Mouse (Mus musculus) adrenal gland, adult 8-10 months (tissue): ENCODE results near the gene Pakap. TPM values are rescaled to one million over a fixed set of nuclear protein-coding genes. Genes with fewer than 3 reads are reported as not detected.
"Not testable (repeated sequence)": the region's sequence is repeated elsewhere in the genome, so short reads cannot be mapped to it uniquely, and the experiment has no call there.

ENCODE experiments used
- DNase-seq: peaks from one replicate; pipeline ENCODE4 v3.0.0; 2022
- total RNA-seq, 4 experiments: library from RNA; stranded (reverse); gene quantifications; 2 replicates each; pipeline ENCODE4 v1.2.4; 2022

Pakap gene
- total RNA-seq, 4 experiments from 2014 or later, result 35.3 to 97.4 (median 63.1) TPM

DNA sequence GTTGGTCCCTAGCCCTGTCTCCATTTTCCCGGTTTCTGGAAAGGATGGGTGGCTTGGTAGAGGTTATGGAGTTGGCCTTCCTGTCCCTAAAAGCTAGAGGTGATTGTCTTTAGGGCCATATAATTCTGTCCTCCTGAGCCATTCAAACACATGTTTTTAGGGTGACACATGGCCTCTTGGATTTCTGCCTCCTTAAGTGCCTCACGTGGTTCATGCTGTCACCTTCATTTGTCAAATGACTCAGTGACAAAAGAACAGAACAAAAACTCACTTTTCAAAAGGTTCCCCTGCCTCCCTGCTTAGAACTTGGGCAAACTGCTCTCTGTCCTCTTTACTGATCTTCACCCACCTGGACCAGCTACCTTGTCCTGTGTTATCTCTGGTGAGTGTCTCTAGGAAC is 317.2 kb downstream of the Pakap start:
- peak; percentile 49 for DNase-seq

DNA sequence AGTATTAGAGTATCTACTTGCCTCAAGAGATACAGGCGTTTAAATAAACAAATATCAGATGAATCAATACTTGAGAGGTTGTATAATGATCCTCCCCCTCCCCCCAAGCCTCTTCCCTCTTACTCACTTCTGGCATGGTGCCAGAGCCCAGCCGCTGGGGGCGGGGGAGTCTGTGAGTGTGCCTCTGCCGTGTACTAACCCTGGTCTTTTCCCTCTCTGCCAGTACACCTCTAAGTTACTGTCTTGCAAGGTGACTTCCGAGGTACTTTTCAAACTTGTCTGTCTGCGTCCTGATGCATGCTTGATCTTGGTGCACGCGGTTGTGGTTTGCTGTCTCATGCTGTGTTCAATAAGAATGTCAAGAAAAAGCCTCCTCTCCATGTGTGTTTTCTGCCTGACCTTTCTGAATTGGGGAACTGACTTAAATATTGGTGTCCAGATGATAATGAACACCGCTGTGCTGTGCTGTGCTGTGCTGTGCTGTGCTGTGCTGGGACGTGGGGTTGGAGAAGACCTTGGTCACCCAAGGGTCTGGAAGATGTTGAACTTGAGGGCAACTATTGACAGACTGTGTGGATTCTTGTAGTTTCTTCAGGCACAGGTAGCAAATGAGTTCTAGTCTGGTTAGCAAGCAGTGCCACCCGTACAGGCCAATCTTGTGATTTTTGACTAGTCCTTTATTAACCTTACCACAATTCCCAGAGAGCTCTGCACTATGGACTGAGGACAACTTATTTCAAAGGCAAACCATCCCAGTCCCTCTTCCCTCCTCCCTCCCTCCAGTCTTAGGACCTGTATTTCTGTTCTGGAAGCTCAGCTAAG is 318.3 kb downstream of the Pakap start:
- DNase-seq, result peak; percentile 71

- DNase-seq, result no peak
Observed at GRCm38 (mm10) chr4:57886888-57887230, 318.9 kb downstream of the Pakap start.

GRCm38 (mm10) chr4:57888246-57888645 is 320.3 kb downstream of the Pakap start:
- no peak for DNase-seq

- DNase-seq, result not testable (repeated sequence)
Observed at GRCm38 (mm10) chr4:57888978-57889377, 321.0 kb downstream of the Pakap start.

- no peak for DNase-seq
Observed at GRCm38 (mm10) chr4:57889773-57890172, 321.8 kb downstream of the Pakap start.

DNA sequence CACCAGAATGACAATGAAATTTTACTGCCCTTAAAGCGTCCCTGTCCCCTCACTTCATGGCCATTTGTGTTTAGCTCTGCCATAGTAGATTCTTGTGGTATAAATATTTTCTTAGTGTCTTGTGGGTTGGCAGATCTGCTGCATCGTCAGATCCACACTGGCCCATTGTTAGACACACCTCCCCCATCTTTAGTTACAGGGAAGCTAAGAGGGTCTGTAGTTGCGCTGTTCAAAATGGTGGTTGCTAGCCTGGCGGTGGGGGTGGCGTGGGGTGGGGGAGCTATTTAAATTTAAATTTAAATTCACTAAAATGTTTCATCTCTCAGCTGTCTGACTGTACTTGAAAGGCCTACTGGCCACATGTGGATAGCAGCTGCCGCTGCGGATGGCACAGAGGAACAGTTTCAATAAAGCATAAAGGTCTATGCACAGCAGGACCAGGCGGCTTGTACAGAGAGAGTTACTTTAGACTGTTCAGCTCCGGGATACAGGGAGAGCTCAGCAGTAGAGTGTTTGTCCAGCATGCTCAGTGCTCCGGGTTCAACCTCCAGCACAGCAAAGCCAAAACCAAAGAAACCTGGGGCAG is 324.1 kb downstream of the Pakap start:
- DNase-seq, result no peak

GRCm38 (mm10) chr4:57895140-57895539 is 327.2 kb downstream of the Pakap start:
- DNase-seq, result no peak

- no peak for DNase-seq
Observed at GRCm38 (mm10) chr4:57895902-57896301, 327.9 kb downstream of the Pakap start.

DNA sequence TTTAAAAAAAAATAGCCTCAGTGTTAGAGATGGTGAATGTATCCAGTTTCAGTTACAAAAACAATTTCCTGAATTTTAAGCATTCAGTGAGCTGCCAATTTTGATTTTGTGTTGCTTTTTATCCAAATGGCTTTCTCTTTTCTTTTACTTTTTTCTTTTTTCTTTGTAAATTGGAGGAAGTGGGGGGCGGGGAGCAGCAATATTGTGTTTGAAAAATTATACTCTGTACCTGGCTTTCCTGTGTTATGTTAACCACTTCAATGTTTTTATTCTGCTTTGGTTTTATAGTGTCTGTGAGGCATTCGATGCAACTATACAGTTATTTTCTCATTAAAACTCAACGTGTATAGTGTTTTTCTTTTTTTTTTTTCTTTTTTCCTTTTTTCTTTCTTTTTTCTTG is 328.7 kb downstream of the Pakap start:
- no peak for DNase-seq

- no peak for DNase-seq
Observed at GRCm38 (mm10) chr4:57901210-57901609, 333.2 kb downstream of the Pakap start.

GRCm38 (mm10) chr4:57902619-57903018 is 334.6 kb downstream of the Pakap start:
- no peak for DNase-seq

DNA sequence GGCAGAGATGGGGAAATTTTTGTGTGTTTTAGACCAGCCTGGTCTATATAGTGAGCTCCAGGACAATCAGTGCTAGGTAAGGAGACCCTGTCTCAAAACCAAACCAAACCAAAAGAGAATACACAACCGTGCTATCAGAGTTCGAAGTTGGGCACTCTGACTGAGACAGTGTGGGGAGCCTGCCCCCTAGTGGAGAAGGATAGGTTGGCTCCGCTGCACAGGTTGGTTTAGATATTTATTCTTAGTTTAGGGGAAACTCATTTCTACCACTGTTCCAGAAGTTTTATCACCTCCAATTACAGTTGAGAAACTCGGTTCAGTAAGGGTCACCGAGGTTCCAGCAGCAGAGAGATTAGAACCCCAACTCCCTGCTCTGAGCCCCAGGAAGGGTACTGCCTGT is 336.2 kb downstream of the Pakap start:
- DNase-seq, result no peak

DNA sequence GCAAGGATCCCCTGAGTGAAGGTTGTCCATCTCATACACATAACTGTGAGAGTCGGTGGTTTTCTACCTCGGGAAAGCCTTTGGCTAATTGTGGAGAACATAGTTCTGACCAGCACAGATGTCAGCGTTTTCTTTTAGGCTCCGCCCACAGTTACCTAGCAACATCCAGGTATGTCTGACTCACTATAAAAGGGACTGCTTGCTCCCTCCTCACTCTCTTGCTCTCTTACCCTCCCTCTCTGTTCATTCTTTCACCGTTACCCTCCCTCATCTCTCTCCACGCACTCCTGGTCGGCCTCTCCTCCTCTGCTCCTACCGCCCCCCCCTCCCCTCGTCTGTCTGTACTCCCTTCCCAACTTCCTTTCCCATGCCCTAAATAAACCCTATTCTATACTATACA is 336.7 kb downstream of the Pakap start:
- no peak for DNase-seq

- DNase-seq, result no peak
Observed at GRCm38 (mm10) chr4:57906708-57907107, 338.7 kb downstream of the Pakap start.

GRCm38 (mm10) chr4:57908860-57909259 is 340.9 kb downstream of the Pakap start:
- DNase-seq, result no peak

GRCm38 (mm10) chr4:57913021-57913420 is 345.0 kb downstream of the Pakap start:
- DNase-seq, result no peak

DNA sequence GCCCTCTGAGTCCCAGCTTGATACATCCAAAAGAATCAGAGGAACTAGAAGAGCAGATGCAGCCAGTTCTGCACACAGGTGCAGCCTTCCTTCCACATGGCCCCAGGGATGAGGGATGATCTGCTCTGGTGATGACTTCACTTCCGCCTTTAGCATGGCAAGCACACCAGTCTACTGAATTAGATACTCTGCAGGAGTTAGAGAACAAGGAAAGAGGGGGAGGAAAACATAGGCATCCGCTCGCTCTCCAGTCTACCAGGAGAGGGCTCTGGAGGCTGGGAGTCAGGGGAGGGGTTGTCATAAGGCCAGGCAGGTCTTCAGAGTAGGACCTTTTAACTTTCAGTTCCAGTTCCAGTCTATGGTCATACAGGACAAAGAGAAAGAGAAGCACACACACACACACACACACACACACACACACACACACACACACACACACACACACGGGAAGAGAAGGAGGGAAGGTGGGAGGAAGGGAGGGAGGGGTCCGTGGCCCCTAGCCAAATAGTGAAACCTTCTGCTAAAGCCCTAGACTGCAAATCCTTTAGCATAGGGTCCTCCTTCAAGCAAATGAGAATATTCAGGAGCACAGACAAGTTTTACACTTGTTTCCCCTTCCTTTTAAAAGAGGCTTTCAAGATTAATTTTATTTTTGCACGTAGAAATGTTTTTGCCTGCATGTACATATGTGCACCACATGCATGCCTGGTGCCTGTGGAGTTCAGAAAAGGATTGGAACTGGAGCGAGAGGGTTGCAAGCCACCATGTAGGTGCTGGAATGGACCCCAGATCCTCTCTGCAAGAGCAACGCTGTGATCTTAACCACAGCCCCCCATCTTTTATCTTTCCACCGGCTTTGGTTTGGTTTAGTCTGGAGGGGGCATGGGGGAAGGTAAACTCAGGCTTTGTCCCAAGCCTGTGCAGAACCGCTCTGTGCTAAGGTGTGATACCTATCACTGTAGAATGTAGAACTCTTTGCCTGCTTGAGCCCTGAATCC is 346.5 kb downstream of the Pakap start:
- no peak for DNase-seq

DNA sequence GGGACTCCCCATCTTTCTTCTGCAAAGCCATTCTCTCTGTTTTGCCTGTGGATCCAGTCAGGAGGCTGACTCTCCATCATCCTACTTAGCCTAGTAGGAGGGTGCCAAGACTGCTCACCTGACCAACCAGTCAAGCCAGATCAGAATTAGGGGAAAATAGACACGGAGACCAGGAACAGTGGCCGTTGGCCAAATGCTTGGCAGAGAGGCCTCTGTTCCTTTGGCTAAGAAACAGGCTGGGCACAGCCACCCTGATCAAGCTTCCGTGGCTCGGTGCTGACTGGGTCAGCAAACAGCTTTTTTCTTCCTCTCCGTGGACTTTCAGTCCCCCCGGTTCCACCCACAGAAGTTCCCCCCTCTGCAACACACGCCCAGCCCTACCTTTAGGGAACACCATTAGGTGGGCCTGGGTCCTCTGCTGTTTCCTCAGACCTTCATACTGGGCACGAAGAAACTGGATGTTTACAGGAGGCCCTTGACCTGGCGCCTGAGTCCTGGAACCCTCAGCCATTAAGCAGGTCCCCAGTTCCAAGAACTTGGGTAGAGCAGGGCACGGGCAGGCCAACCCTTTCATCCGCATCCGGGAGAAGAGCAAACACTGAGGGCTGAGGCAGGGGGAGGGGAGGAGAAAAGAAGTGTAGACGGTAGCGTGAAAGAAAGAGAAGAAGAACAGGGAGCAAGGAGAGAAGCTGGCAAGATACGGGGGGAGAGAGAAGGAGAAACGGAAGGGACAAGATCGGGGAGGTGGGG is 347.4 kb downstream of the Pakap start:
- DNase-seq, result no peak

DNA sequence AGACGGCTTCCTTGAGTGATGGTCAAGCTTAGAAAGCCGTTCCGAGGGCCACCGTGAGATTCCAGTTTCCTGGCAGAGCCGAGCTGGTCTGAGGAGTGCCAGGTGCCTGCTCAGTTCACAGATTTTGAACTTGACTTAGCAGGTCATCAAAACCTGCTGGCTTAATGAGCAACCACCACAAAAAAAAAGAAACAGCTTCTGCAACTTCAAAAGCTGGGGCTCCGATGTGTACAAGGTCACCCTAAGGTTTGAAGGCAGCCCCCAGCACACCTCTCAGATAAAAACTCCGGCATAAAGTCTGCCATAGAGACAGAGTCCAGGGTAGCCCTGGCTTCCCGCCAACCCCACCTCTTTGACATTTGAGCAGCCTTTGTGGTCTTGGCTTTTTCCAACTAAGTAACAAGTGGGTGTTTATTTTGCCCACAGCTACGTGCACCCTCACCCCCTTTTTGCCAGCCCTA is 348.3 kb downstream of the Pakap start, which contains the start of gene D630039A03Rik:
Gene D630039A03Rik, minus strand, starts transcription at position 97 of the 461 bp plus-strand sequence.
- DNase-seq, result peak; percentile 65

DNA sequence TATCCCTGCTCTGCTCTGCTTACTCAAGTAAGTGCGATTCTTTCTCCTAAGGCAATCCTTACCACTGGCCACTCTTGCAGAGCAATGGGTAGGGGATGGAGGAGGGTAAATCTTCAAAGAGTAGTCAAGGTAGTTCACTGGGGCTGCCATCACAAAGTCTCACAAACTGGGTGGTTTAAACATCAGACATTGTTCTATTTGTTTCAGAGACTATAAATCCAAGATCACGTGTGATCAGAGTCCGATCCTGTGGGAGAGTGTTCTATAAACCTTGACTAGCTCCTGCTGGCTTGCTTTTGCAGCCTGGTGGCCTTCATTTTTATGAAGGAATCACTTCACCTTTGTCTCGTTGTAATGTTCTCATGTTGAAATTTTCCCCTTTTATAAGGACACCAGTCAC is 348.7 kb downstream of the Pakap start:
- DNase-seq, result no peak
